Mouse (Mus musculus) thymus, adult 2 months (tissue): ENCODE measurements around the gene Hcls1. TPM values are rescaled to one million over a fixed set of nuclear protein-coding genes. Genes with fewer than 3 reads are reported as not detected.

Source experiments
- DNase-seq: peaks from one replicate; pipeline ENCODE4 v3.0.0; 2021
- H3K27ac ChIP-seq: fragments of 200-500 bp; 2 replicates; pipeline ENCODE4 v1.5.1; 2012; ENCODE audit warnings: low read length, control low read depth; ENCODE audit not compliant: control insufficient read depth, insufficient read depth
- H3K27me3 ChIP-seq: fragments of 200-500 bp; 2 replicates; pipeline ENCODE4 v1.6.1; 2012; ENCODE audit warnings: mild to moderate bottlenecking, low read length, moderate library complexity, mixed read lengths; ENCODE audit not compliant: control insufficient read depth, insufficient read depth
- H3K36me3 ChIP-seq: fragments of 200-500 bp; 2 replicates; pipeline ENCODE4 v1.6.1; 2012; ENCODE audit warnings: mild to moderate bottlenecking, low read length, moderate library complexity; ENCODE audit not compliant: control insufficient read depth, insufficient read depth
- H3K4me1 ChIP-seq: fragments of 200-500 bp; replicated peaks from 2 replicates; pipeline ENCODE4 v1.6.1; 2012; ENCODE audit warnings: low read length; ENCODE audit not compliant: control insufficient read depth, insufficient read depth
- H3K4me3 ChIP-seq: fragments of 200-500 bp; 2 replicates; pipeline ENCODE4 v1.5.1; 2012; ENCODE audit warnings: mild to moderate bottlenecking, low read length, control low read depth, moderate library complexity; ENCODE audit not compliant: control insufficient read depth, insufficient read depth
- CTCF ChIP-seq: fragments of 200-500 bp; IDR thresholded peaks from 2 replicates; pipeline ENCODE4 v1.5.1; 2012; ENCODE audit warnings: mild to moderate bottlenecking, control low read depth, low read length, moderate library complexity, borderline replicate concordance; ENCODE audit not compliant: control insufficient read depth, poor library complexity, insufficient read depth; ENCODE audit errors: extremely low read depth
- POLR2A ChIP-seq: fragments of 200-500 bp; IDR thresholded peaks from 2 replicates; pipeline ENCODE4 v1.6.1; 2012; ENCODE audit warnings: mild to moderate bottlenecking, low read length, control low read depth, moderate library complexity; ENCODE audit not compliant: control insufficient read depth, poor library complexity, insufficient read depth; ENCODE audit errors: extremely low read depth
- WGBS: fragments of 180-500 bp; shearing (Covaris S2); methylation state at CpG from one replicate; pipeline ENCODE4 v1.1.7; 2018; 5-methylcytosine and 5-hydroxymethylcytosine counted together
- polyA plus RNA-seq: library from polyadenylated mRNA; depleted of rRNA; stranded (reverse); fragments of >200 nt; gene quantifications from 2 replicates; pipeline ENCODE4 v1.2.3, GENCODE M21; 2012

Gene Hcls1
- polyA plus RNA-seq, 1 experiment: 118 TPM

DNA sequence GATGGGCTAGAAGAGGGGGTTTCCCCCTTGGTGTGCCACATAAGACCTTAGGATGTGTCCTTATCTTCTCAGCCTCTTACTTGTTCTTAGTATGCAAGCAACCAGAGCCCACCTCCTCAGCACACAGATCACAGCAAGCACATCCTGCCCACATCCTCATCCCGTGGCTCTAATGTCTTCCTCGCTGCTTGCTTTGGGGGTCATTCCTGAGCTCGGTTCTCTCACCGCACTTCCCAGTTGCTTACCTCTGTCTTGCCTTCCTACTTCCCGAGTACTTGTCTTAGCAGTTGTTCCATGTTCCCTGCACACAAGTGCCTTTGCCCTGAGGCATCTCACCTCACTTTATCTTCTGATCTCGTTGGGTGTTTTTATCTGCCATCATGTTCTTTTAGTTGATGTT lies 12.8 kb upstream of the Hcls1 start:
- no peak overlapping the region for H3K4me3 ChIP-seq
- no peaks in the 10 kb centered on the region for H3K27me3 ChIP-seq
- peak overlapping the region; percentile 2; the same call in 1 of the 2 replicates for H3K27ac ChIP-seq
- TF ChIP-seq CTCF: no peak
- TF ChIP-seq POLR2A: no peak
- 37% methylated on average over 6 of the region's 6 CpGs for WGBS
- peak; percentile 34 for DNase-seq
- H3K4me1 ChIP-seq: peaks cover 16% of the 10 kb centered on the region
- peaks cover 23% of the 10 kb centered on the region; the same call in 1 of the 2 replicates for H3K36me3 ChIP-seq

DNA sequence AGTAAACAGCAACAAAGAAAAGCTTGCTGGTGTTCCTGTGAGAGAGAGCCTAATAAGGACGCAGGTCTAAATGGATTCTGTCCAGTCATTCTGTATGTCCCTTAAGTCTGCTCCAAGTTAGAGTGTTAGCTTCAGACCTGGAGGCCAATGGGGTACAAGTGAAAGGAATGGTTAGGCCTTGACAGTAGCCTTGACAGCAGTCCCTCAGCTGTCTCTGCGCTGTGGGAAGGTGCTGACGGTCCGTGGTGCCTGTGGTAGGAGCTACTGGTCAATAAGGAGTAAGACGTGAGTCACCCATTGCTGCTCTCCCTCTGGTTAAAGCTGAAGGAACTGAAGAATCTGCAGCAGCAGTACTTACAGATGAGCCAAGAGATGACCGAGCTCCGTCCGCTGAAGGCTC lies 10.5 kb upstream of the Hcls1 start:
- Histone ChIP-seq H3K36me3 (0 out of 2 replicates have a peak, but pooled peaks cover 15% of the 10 kb centered on the region), H3K27ac (no peak overlapping the region), H3K4me1 (peaks cover 26% of the 10 kb centered on the region), H3K27me3 (no peaks in the 10 kb centered on the region), H3K4me3 (no peak overlapping the region)
- no peak for DNase-seq
- no peak for TF ChIP-seq POLR2A
- WGBS: 95% methylated on average over 8 of the region's 8 CpGs

DNA sequence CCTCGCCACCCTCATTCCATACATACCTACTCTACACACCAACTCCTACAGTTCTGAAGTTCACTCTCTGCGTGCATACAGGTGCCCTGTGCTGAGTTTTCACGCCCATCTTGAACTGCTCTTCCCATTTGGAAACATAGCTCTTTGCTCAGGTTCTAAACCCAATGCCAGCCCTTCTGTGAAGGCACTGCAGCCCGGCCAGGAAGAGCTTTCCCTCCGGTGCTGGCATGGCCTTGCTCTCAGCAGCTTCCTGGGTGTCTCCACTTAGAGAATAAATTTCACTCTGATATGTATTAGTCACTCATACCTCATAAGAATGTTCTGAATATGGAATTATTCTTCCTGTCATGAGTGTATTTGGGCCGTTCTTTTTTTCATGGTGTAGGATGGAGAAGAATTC lies 9.4 kb upstream of the Hcls1 start:
- Histone ChIP-seq H3K27ac (no peak overlapping the region), H3K4me3 (no peak overlapping the region), H3K4me1 (peaks cover 28% of the 10 kb centered on the region), H3K27me3 (no peaks in the 10 kb centered on the region), H3K36me3 (0 out of 2 replicates have a peak, but pooled peaks cover 11% of the 10 kb centered on the region)
- no peak for DNase-seq
- WGBS: 93% methylated on average over 6 of the region's 6 CpGs
- no peak for TF ChIP-seq POLR2A
- no peak for TF ChIP-seq CTCF

GRCm38 (mm10) chr16:36925797-36926196 lies 9.0 kb upstream of the Hcls1 start:
- H3K4me1 ChIP-seq: peaks cover 33% of the 10 kb centered on the region
- DNase-seq: no peak
- no peak overlapping the region for H3K4me3 ChIP-seq
- 86% methylated on average over 6 of the region's 6 CpGs for WGBS
- TF ChIP-seq CTCF (no peak), POLR2A (no peak)
- no peaks in the 10 kb centered on the region for H3K27me3 ChIP-seq
- 0 out of 2 replicates have a peak, but pooled peaks cover 11% of the 10 kb centered on the region for H3K36me3 ChIP-seq
- no peak overlapping the region for H3K27ac ChIP-seq

DNA sequence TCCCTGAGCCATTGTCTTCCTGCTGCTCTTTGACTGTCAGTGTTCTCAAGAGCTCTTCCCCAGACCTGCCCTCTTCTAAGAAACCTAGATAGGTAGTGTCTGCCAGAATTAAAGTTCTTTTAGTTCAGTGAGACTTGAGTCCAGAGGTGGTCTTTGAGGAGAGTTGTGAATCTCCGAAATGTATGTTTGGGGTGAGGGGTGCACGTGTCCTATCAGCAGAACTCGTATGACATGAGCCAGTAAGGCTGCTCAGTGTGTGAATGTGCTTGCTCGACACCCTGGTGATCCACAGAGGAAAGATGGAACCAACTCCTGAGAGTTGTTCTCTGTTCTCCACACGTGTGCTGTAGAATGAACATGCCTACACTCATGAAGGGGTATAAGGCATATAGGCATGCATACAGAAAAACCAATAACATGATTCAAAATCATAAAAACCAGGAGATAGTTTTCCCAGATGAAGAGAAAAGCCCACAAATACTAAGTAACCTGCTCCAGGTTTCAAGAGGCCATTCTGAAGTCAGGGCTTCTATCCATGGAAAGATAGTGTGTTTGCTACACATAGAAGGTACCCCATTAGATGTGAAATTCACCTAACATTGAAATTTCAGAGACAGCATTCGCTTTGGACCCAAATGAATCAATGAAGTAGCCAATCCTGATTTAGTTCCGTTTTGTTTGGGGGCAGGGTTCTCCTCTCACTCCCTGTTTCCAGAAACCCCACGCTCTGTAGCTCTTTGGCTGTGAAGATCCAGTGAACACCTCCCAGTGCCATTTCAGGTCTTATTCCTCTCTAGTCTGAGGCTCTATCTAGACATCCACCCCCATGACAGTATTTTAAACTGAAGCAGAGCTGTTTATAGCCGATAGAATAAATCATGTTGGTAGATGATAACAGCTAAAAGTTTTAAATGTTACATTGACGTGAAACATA lies 8.0 kb upstream of the Hcls1 start:
- Histone ChIP-seq H3K4me1 (peaks cover 40% of the 10 kb centered on the region), H3K4me3 (no peak overlapping the region), H3K36me3 (0 out of 2 replicates have a peak, but pooled peaks cover 11% of the 10 kb centered on the region), H3K27me3 (no peaks in the 10 kb centered on the region), H3K27ac (peak overlapping the region; percentile 23; the same call in 1 of the 2 replicates)
- WGBS: 83% methylated on average over 10 of the region's 10 CpGs
- DNase-seq: no peak
- TF ChIP-seq CTCF (no peak), POLR2A (no peak)

GRCm38 (mm10) chr16:36927495-36928105 lies 7.2 kb upstream of the Hcls1 start:
- 33% methylated on average over 10 of the region's 10 CpGs for WGBS
- H3K4me3 ChIP-seq: no peak overlapping the region
- no peak overlapping the region for H3K27ac ChIP-seq
- H3K36me3 ChIP-seq: 0 out of 2 replicates have a peak, but pooled peaks cover 11% of the 10 kb centered on the region
- H3K27me3 ChIP-seq: no peaks in the 10 kb centered on the region
- peaks cover 43% of the 10 kb centered on the region for H3K4me1 ChIP-seq
- DNase-seq: peak; percentile 36
- no peak for TF ChIP-seq CTCF
- TF ChIP-seq POLR2A: no peak
